Mouse (Mus musculus) MEL (cell line): ENCODE results near the gene P2rx4. TPM values are rescaled to one million over a fixed set of nuclear protein-coding genes. Genes with fewer than 3 reads are reported as not detected.
A peak's percentile ranks its signal among the peaks of the same experiment; 100 is the strongest.

Experiments
- DNase-seq: peaks from one replicate; pipeline ENCODE4 v3.0.0; 2011; ENCODE audit warnings: low read depth, low spot score
- H3K27ac ChIP-seq: 2 replicates; pipeline ENCODE4 v1.5.1; 2012; ENCODE audit warnings: low read depth, mild to moderate bottlenecking, control low read depth, low read length, moderate library complexity; ENCODE audit not compliant: control insufficient read depth
- H3K27me3 ChIP-seq, 2 experiments: fragments of 150-350 bp in 1 of 2; sonication (generic) in 1 of 2; 2 replicates each; pipeline ENCODE4 v1.6.1; 2012; ENCODE audit warnings: low read length in 2 of 2, mild to moderate bottlenecking in 2 of 2, improper control_type of control experiment in 1 of 2, moderate library complexity in 1 of 2; ENCODE audit not compliant: insufficient read depth in 2 of 2, control insufficient read depth in 1 of 2
- H3K36me3 ChIP-seq, 2 experiments: 2 replicates each; pipeline ENCODE4 v1.6.1; 2012 to 2014; ENCODE audit warnings: low read length in 2 of 2, improper control_type of control experiment in 1 of 2, inconsistent platforms in 1 of 2, mild to moderate bottlenecking in 1 of 2; ENCODE audit not compliant: insufficient read depth in 2 of 2, control insufficient read depth in 1 of 2
- H3K4me1 ChIP-seq, 2 experiments: fragments of 150-350 bp in 1 of 2; sonication (generic) in 1 of 2; 2 replicates each; pipeline ENCODE4 v1.6.1; 2012; ENCODE audit warnings: low read length in 2 of 2, improper control_type of control experiment in 1 of 2, mild to moderate bottlenecking in 1 of 2; ENCODE audit not compliant: insufficient read depth in 2 of 2, control insufficient read depth in 1 of 2
- H3K4me3 ChIP-seq, 2 experiments: fragments of 150-350 bp in 1 of 2; sonication (generic) in 1 of 2; 2 replicates each; pipeline ENCODE4 v1.5.1; 2012; ENCODE audit warnings: low read depth in 2 of 2, low read length in 2 of 2, mild to moderate bottlenecking in 2 of 2, moderate library complexity in 2 of 2, control low read depth in 1 of 2, improper control_type of control experiment in 1 of 2; ENCODE audit not compliant: control insufficient read depth in 1 of 2, insufficient read depth in 1 of 2
- H3K79me2 ChIP-seq: 2 replicates; pipeline ENCODE4 v1.6.1; 2012; ENCODE audit warnings: mild to moderate bottlenecking, low read length, moderate library complexity; ENCODE audit not compliant: control insufficient read depth, poor library complexity, insufficient read depth
- H3K9ac ChIP-seq: 2 replicates; pipeline ENCODE4 v1.6.1; 2012; ENCODE audit warnings: low read depth, mild to moderate bottlenecking, control low read depth, low read length, moderate library complexity; ENCODE audit not compliant: control insufficient read depth, poor library complexity, severe bottlenecking
- H3K9me3 ChIP-seq: fragments of 150-350 bp; sonication (generic); replicated peaks from 2 replicates; pipeline ENCODE4 v1.6.1; 2012; ENCODE audit warnings: mild to moderate bottlenecking, low read length, improper control_type of control experiment, moderate library complexity; ENCODE audit not compliant: insufficient read depth
- CHD1 ChIP-seq: IDR thresholded peaks from 2 replicates; pipeline ENCODE4 v1.6.1; 2012; ENCODE audit warnings: low read depth, mild to moderate bottlenecking, inconsistent platforms, low read length, improper control_type of control experiment
- CHD2 ChIP-seq: IDR thresholded peaks from 2 replicates; pipeline ENCODE4 v1.6.1; 2011; ENCODE audit warnings: low read length, improper control_type of control experiment
- CTCF ChIP-seq, 3 experiments: IDR thresholded peaks in 2 of 3; conservative IDR thresholded peaks in 1 of 3; 2 replicates each; pipeline ENCODE4 v1.5.1; 2011 to 2012; ENCODE audit warnings: low read length in 3 of 3, low read depth in 2 of 3, mild to moderate bottlenecking in 2 of 3, improper control_type of control experiment in 1 of 3, inconsistent platforms in 1 of 3, mixed read lengths in 1 of 3, moderate library complexity in 1 of 3; ENCODE audit not compliant: control insufficient read depth in 1 of 3, insufficient read depth in 1 of 3, poor library complexity in 1 of 3, severe bottlenecking in 1 of 3
- EP300 ChIP-seq, 2 experiments: IDR thresholded peaks; 2 replicates each; pipeline ENCODE4 v1.6.1; 2011; ENCODE audit warnings: improper control_type of control experiment in 2 of 2, low read length in 2 of 2, low read depth in 1 of 2, mild to moderate bottlenecking in 1 of 2
- HCFC1 ChIP-seq: IDR thresholded peaks from 2 replicates; pipeline ENCODE4 v1.6.1; 2012; ENCODE audit warnings: low read depth, mild to moderate bottlenecking, inconsistent platforms, low read length, improper control_type of control experiment, moderate library complexity
- JUND ChIP-seq: IDR thresholded peaks from 2 replicates; pipeline ENCODE4 v1.6.1; 2011; ENCODE audit warnings: low read depth, mild to moderate bottlenecking, improper control_type of control experiment, low read length
- KAT2A ChIP-seq: conservative IDR thresholded peaks from 2 replicates; pipeline ENCODE4 v1.6.1; 2012; ENCODE audit warnings: low read depth, low read length, improper control_type of control experiment, inconsistent platforms
- MAFK ChIP-seq: IDR thresholded peaks from 2 replicates; pipeline ENCODE4 v1.6.1; 2011; ENCODE audit warnings: low read depth, mild to moderate bottlenecking, low read length, improper control_type of control experiment, borderline replicate concordance
- MAZ ChIP-seq: IDR thresholded peaks from 2 replicates; pipeline ENCODE4 v1.6.1; 2012; ENCODE audit warnings: low read depth, mild to moderate bottlenecking, inconsistent platforms, low read length, improper control_type of control experiment
- MEF2A ChIP-seq: IDR thresholded peaks from 2 replicates; pipeline ENCODE4 v1.6.1; 2014; ENCODE audit warnings: low read depth, mild to moderate bottlenecking, inconsistent platforms, low read length, improper control_type of control experiment; ENCODE audit not compliant: poor library complexity, insufficient replicate concordance, severe bottlenecking; ENCODE audit errors: extremely low read depth
- MXI1 ChIP-seq: IDR thresholded peaks from 2 replicates; pipeline ENCODE4 v1.6.1; 2011; ENCODE audit warnings: mild to moderate bottlenecking, low read depth, low read length, improper control_type of control experiment
- MYB ChIP-seq: IDR thresholded peaks from 2 replicates; pipeline ENCODE4 v1.6.1; 2011; ENCODE audit warnings: mild to moderate bottlenecking, low read depth, low read length, improper control_type of control experiment
- NRF1 ChIP-seq: IDR thresholded peaks from 2 replicates; pipeline ENCODE4 v1.6.1; 2014; ENCODE audit warnings: low read depth, mild to moderate bottlenecking, inconsistent platforms, low read length, improper control_type of control experiment, moderate library complexity; ENCODE audit not compliant: poor library complexity, insufficient read depth, severe bottlenecking
- POLR2AphosphoS2 ChIP-seq: IDR thresholded peaks from 2 replicates; pipeline ENCODE4 v1.6.1; 2011; ENCODE audit warnings: low read length, improper control_type of control experiment
- RAD21 ChIP-seq: IDR thresholded peaks from 2 replicates; pipeline ENCODE4 v1.6.1; 2011; ENCODE audit warnings: mild to moderate bottlenecking, low read depth, low read length, improper control_type of control experiment
- RCOR1 ChIP-seq: IDR thresholded peaks from 2 replicates; pipeline ENCODE4 v1.6.1; 2012; ENCODE audit warnings: low read depth, mild to moderate bottlenecking, inconsistent platforms, low read length, improper control_type of control experiment
- SIN3A ChIP-seq: IDR thresholded peaks from 2 replicates; pipeline ENCODE4 v1.6.1; 2012; ENCODE audit warnings: low read length, improper control_type of control experiment, inconsistent platforms
- SMC3 ChIP-seq: IDR thresholded peaks from 2 replicates; pipeline ENCODE4 v1.6.1; 2011; ENCODE audit warnings: low read depth, low read length, improper control_type of control experiment
- TBP ChIP-seq: IDR thresholded peaks from 2 replicates; pipeline ENCODE4 v1.8.0; 2011; ENCODE audit warnings: low read depth, low read length, improper control_type of control experiment
- TCF12 ChIP-seq: IDR thresholded peaks from 2 replicates; pipeline ENCODE4 v1.6.1; 2014; ENCODE audit warnings: low read depth, mild to moderate bottlenecking, inconsistent platforms, low read length, improper control_type of control experiment, moderate library complexity
- USF1 ChIP-seq: IDR thresholded peaks from 2 replicates; pipeline ENCODE4 v1.6.1; 2014; ENCODE audit warnings: low read depth, mild to moderate bottlenecking, inconsistent platforms, low read length, improper control_type of control experiment, moderate library complexity
- ZC3H11A ChIP-seq: IDR thresholded peaks from 2 replicates; pipeline ENCODE4 v1.6.1; 2012; ENCODE audit warnings: low read depth, mild to moderate bottlenecking, inconsistent platforms, low read length, improper control_type of control experiment
- ZKSCAN1 ChIP-seq: IDR thresholded peaks from 2 replicates; pipeline ENCODE4 v1.6.1; 2012; ENCODE audit warnings: low read depth, mild to moderate bottlenecking, inconsistent platforms, low read length, improper control_type of control experiment, moderate library complexity
- ZNF384 ChIP-seq: IDR thresholded peaks from 2 replicates; pipeline ENCODE4 v1.6.1; 2012; ENCODE audit warnings: low read depth, mild to moderate bottlenecking, inconsistent platforms, low read length, improper control_type of control experiment
- polyA plus RNA-seq, 2 experiments: library from polyadenylated mRNA; stranded (reverse) in 1 of 2; unstranded in 1 of 2; fragments of >175 nt in 1 of 2; fragments of >200 nt in 1 of 2; gene quantifications; 2 replicates each; pipeline versions ENCODE4 v1.2.1 to v1.2.4; 2012; ENCODE audit warnings: low replicate concordance in 2 of 2, low read depth in 1 of 2; ENCODE audit not compliant: insufficient read length in 2 of 2, insufficient read depth in 1 of 2, missing spikeins in 1 of 2
- total RNA-seq: library from RNA; depleted of rRNA; stranded (reverse); fragments of 300-350 nt; gene quantifications from 2 replicates; pipeline ENCODE4 v1.2.3, GENCODE M21; 2012

P2rx4 gene
- total and polyA plus RNA-seq, 3 experiments: 15.2 to 30.9 TPM; not detected in 1

DNA sequence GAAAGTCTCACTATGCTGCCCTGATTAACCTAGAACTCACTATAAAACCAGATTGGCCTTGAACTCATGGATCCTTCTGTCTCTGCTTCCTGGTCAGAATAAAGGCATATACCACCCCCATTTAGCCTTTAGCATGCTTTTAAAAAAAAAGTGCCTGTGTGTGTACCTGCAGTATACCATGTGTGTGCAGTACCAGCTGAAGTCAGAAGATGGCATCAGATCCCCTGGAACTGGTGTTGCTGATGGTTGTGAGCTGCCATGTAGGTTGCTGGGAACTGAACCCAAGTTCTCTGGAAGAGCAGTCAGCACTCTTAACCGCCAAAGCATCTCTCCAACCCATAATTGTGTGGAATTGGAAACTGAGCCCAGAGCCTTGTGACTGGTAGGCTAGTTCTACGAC, 9.4 kb downstream of the P2rx4 start:
- Histone ChIP-seq H3K27ac (no peak overlapping the region), H3K9me3 (no peaks in the 10 kb centered on the region), H3K27me3 (no peaks in the 10 kb centered on the region), H3K79me2 (no peaks in the 10 kb centered on the region), H3K4me1 (no peaks in the 10 kb centered on the region), H3K4me3 (no peak overlapping the region), H3K36me3 (peaks cover 0 to 10% of the 10 kb centered on the region in 2 experiments; a peak in 2 of 4 replicates), H3K9ac (no peak overlapping the region)
- DNase-seq: peak; percentile 50
- TF ChIP-seq ZNF384 (peak; percentile 70), MXI1 (no peak), MAZ (no peak), EP300 (IDR thresholded peaks at IDR 0.05; ENCODE audit: low read depth in 1 of 2, low read length in 2 of 2) (no peak), SMC3 (peak; percentile 33), CTCF (IDR thresholded peaks at IDR 0.05 in 2 of 3, conservative IDR thresholded peaks at IDR 0.05 in 1 of 3; ENCODE audit: control insufficient read depth in 1 of 3, insufficient read depth in 1 of 3, low read depth in 2 of 3, low read length in 3 of 3, poor library complexity in 1 of 3, severe bottlenecking in 1 of 3) (peak in 2 of 3 experiments; percentile 38 to 42; a peak in 4 of 6 replicates), USF1 (no peak), RAD21 (peak; percentile 30), MEF2A (no peak), MAFK (no peak)

- DNase-seq: no peak
- Histone ChIP-seq H3K4me3 (no peak overlapping the region), H3K27ac (no peak overlapping the region), H3K4me1 (no peaks in the 10 kb centered on the region), H3K36me3 (peaks cover 0 to 10% of the 10 kb centered on the region in 2 experiments; a peak in 2 of 4 replicates), H3K9me3 (no peaks in the 10 kb centered on the region), H3K27me3 (no peaks in the 10 kb centered on the region), H3K79me2 (no peaks in the 10 kb centered on the region), H3K9ac (no peak overlapping the region)
- TF ChIP-seq RCOR1 (no peak), MYB (no peak), NRF1 (no peak), SIN3A (no peak)
Measured at GRCm38 (mm10) chr5:122718400-122718799, 11.1 kb downstream of the P2rx4 start.

- Histone ChIP-seq H3K36me3 (peaks cover 0 to 10% of the 10 kb centered on the region in 2 experiments; a peak in 2 of 4 replicates), H3K27me3 (no peaks in the 10 kb centered on the region), H3K9me3 (no peaks in the 10 kb centered on the region), H3K9ac (no peak overlapping the region), H3K79me2 (no peaks in the 10 kb centered on the region), H3K4me1 (no peaks in the 10 kb centered on the region), H3K27ac (no peak overlapping the region), H3K4me3 (no peak overlapping the region)
- DNase-seq: no peak
- TF ChIP-seq MEF2A (no peak), ZC3H11A (no peak), ZNF384 (no peak), JUND (no peak), HCFC1 (no peak), ZKSCAN1 (no peak), SMC3 (no peak), CHD2 (no peak), POLR2AphosphoS2 (no peak), MAZ (no peak), MYB (no peak), KAT2A (no peak), CHD1 (no peak), CTCF (IDR thresholded peaks at IDR 0.05 in 2 of 3, conservative IDR thresholded peaks at IDR 0.05 in 1 of 3; ENCODE audit: control insufficient read depth in 1 of 3, insufficient read depth in 1 of 3, low read depth in 2 of 3, low read length in 3 of 3, poor library complexity in 1 of 3, severe bottlenecking in 1 of 3) (no peak), TCF12 (no peak), TBP (no peak)
Measured at GRCm38 (mm10) chr5:122719168-122719567, 11.8 kb downstream of the P2rx4 start.
